Mouse (Mus musculus): ENCODE results near the gene Taf6l. TPM values are rescaled to one million over a fixed set of nuclear protein-coding genes. Genes with fewer than 3 reads are reported as not detected.
A peak's percentile ranks its signal among the peaks of the same experiment; 100 is the strongest.

Taf6l gene
- polyA plus RNA-seq, 1 experiment from 2014 or later, result 32.4 TPM

DNA sequence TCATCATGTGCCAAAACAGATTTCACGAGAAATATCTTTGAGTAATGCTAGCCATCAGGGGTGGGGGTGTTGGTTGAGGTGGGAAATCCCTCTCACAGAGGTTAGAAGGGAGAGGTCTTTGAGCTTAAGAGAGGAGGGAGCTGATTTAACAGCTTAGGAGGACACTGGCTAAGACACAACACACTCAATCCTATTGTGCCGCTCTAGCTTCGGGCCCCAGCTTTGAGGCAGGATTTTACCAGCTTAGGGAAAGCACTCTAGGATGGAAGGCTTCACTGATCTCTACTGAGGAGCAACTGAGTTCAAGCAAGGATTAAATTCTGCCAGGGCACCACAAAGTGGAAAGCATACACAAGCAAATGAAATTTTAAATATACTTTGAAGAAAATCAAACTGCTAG is 30.8 kb upstream of the Taf6l start:
- H3K4me3 ChIP-seq, result no peak overlapping the region; the same call in 1 of the 2 replicates
- no peaks in the 10 kb centered on the region for H3K9me3 ChIP-seq (replicated peaks)
- peak overlapping the region; percentile 37; the same call in 1 of the 2 replicates for H3K9ac ChIP-seq
- ATAC-seq (ENCODE audit: low FRiP score), result no peak
- H3K36me3 ChIP-seq, result peaks cover 41% of the 10 kb centered on the region
- peaks cover 34% of the 10 kb centered on the region for H3K4me1 ChIP-seq
- H3K4me2 ChIP-seq (replicated peaks), result peak overlapping the region; percentile 23
- H3K27me3 ChIP-seq, result no peaks in the 10 kb centered on the region
- H3K27ac ChIP-seq, result no peak overlapping the region
- WGBS, result 81% methylated on average over 3 of the region's 3 CpGs

DNA sequence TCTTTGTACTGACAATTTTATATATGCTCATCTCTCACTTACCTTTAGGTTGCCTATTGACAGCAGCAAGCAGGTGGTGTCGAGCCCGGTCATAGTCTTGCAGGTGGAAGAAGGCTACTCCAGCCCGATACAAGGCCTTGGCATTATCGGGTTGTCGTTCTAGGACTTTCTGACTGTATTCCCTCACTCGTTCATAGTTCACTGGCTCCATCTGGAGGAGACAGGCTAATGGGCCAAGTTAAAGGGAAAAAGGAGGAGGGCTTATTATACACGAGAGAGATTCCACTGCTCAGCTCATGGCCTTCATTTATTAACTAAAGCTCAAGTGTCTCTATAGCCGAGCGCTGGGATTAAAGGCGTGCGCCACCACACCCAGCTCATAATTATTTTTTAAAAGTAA is 29.6 kb upstream of the Taf6l start:
- peaks cover 28% of the 10 kb centered on the region for H3K4me1 ChIP-seq
- H3K4me3 ChIP-seq, result no peak overlapping the region
- no peaks in the 10 kb centered on the region for H3K9me3 ChIP-seq (replicated peaks)
- H3K27me3 ChIP-seq, result no peaks in the 10 kb centered on the region
- no peak overlapping the region for H3K4me2 ChIP-seq (replicated peaks)
- 81% methylated on average over 11 of the region's 11 CpGs for WGBS
- peaks cover 49% of the 10 kb centered on the region for H3K36me3 ChIP-seq
- no peak for ATAC-seq (ENCODE audit: low FRiP score)
- H3K27ac ChIP-seq, result no peak overlapping the region
- H3K9ac ChIP-seq, result no peak overlapping the region

DNA sequence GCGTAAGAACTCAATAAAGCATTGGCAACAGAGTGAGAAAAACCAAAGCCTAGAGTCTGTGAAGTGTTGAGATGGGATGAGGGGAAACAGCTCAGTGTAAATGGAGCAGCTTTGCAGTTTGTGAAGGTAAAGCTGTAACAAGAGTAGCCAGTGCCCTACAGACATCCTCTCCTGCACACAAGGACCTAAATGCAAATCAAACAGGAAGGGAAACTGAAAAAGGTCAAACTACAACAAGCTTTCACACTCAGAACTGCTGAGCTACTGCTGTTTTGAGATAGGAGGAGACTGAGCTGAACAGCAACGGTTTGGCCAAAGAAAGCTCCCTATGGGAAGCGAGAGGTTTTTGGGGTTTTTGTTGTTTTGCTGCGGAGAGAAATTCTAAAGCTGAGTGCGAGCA is 20.6 kb upstream of the Taf6l start:
- H3K4me1 ChIP-seq, result peaks cover 10% of the 10 kb centered on the region
- H3K36me3 ChIP-seq, result peaks cover 69% of the 10 kb centered on the region
- WGBS, result 97% methylated on average over 5 of the region's 5 CpGs
- no peak for ATAC-seq (ENCODE audit: low FRiP score)
- no peak overlapping the region for H3K27ac ChIP-seq
- no peak overlapping the region for H3K9ac ChIP-seq
- no peaks in the 10 kb centered on the region for H3K9me3 ChIP-seq (replicated peaks)
- no peak overlapping the region for H3K4me3 ChIP-seq
- no peak overlapping the region for H3K4me2 ChIP-seq (replicated peaks)
- no peaks in the 10 kb centered on the region for H3K27me3 ChIP-seq

DNA sequence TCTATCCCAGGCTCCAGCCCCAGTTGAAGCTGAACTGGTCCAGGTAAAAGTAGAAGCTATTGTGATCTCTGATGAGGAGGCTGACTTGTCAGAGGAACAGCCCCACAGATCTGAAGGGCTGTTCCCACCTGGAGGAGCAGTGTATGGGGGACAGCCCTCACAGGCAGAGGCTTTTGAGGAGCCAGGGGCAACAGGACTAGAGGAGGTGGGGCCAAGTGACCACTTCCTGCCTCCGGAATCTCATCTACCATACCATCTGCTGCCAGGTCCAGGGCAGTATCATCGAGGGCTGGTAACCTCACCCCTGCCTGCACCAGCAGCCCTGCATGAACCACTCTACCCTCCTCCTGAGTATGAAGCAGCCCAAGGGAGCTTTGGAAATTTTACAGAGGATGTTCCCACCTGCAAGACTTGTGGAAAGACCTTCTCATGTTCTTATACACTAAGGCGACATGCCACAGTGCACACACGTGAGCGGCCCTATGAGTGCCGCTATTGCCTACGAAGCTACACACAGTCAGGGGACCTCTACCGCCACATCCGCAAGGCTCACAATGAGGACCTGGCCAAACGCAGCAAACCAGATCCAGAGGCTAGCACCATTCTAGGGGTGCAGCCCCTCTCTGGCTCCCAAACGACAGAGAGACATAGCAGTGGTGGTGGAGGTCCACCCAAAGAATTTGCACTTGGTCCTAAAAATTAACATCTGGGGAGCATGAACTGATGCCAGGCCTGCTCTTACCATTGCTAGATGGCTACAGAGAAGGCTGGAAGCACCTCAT is 17.9 kb upstream of the Taf6l start:
- no peaks in the 10 kb centered on the region for H3K27me3 ChIP-seq
- H3K36me3 ChIP-seq, result peaks cover 49% of the 10 kb centered on the region
- no peak overlapping the region for H3K9ac ChIP-seq
- H3K27ac ChIP-seq, result no peak overlapping the region
- peaks cover 14% of the 10 kb centered on the region for H3K4me1 ChIP-seq
- H3K4me2 ChIP-seq (replicated peaks), result no peak overlapping the region
- WGBS, result 93% methylated on average over 11 of the region's 11 CpGs
- H3K4me3 ChIP-seq, result no peak overlapping the region
- no peaks in the 10 kb centered on the region for H3K9me3 ChIP-seq (replicated peaks)
- no peak for ATAC-seq (ENCODE audit: low FRiP score)

DNA sequence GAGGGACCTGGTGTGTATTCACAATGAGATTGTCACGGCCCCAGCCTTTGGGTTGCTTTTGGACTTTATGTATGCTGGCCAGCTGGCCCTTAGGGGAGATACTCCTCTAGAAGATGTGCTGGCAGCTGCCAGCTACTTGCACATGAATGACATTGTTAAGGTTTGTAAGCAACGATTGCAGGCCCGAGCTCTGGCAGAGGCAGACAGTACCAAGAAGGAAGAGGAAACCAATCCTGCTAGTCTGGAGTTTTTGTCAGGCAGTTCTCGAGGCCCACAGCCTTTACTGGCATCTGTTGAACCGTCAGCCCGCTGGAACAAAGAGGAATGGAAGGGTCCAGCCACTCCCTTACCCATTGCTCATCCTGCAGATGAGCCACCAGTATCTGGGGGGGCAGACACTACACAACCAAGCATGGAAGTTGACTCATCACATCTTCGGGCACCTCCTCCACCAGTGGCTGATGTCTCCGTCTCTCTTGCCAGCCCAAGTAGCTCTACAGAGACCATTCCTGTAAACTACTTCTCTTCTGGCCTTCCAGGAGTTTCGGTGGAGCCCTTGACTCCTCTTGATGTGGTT is 17.1 kb upstream of the Taf6l start:
- 86% methylated on average over 9 of the region's 9 CpGs for WGBS
- peak overlapping the region; percentile 37; the same call in 1 of the 2 replicates for H3K27ac ChIP-seq
- H3K27me3 ChIP-seq, result no peaks in the 10 kb centered on the region
- H3K9me3 ChIP-seq (replicated peaks), result no peaks in the 10 kb centered on the region
- H3K4me3 ChIP-seq, result peak overlapping the region; percentile 58
- H3K36me3 ChIP-seq, result peaks cover 44% of the 10 kb centered on the region
- H3K9ac ChIP-seq, result no peak overlapping the region
- no peak for ATAC-seq (ENCODE audit: low FRiP score)
- peak overlapping the region; percentile 65 for H3K4me2 ChIP-seq (replicated peaks)
- H3K4me1 ChIP-seq, result peaks cover 14% of the 10 kb centered on the region

DNA sequence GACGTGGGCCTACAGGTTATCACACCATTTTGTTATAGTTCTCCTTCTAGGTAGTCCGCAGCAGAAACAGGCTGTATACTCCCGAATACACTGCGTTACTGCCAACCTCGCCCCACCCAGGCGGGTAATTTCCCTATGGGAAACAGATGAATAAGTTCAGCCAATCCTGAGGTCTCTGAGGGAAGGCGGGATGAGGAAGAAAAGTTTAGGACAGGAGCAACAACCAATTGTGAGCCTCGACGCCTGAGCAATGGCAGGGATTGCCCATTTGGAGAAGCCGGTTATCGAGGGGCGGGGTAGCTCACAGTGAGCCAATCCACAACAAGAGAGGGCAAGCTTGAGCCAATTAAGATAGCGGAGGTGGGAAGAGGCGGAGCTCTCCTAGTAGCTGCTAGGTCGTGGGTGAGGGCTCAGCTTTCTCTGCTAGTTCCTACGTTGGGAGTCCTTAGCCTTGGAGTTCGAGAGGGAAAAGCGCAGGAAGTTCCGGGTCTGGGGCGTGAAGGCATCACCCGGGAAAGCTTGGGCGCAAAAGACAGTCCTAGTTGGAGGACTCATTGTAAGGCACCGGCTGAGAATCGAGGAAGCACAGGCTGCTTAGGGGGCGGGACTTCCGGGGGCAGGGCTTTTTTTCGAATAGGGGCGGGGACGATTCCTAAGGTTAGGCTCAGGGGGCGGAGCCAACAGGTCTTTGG is 16.1 kb upstream of the Taf6l start, which contains the start of gene Zbtb3:
Gene Zbtb3, plus strand, starts transcription at position 426 of the 692 bp plus-strand sequence.
- Histone ChIP-seq H3K4me1 (peaks cover 21% of the 10 kb centered on the region), H3K27ac (peak within 1 kb of the TSS; percentile 88), H3K9ac (peak within 1 kb of the TSS; percentile 65), H3K9me3 (replicated peaks) (no peaks in the 10 kb centered on the region), H3K36me3 (peaks cover 34% of the 10 kb centered on the region), H3K4me3 (peak within 1 kb of the TSS; percentile 58), H3K4me2 (replicated peaks) (peak within 1 kb of the TSS; percentile 65), H3K27me3 (no peaks in the 10 kb centered on the region)
- ATAC-seq (ENCODE audit: low FRiP score), result peak; percentile 99
- 0% methylated on average over 30 of the region's 30 CpGs for WGBS

DNA sequence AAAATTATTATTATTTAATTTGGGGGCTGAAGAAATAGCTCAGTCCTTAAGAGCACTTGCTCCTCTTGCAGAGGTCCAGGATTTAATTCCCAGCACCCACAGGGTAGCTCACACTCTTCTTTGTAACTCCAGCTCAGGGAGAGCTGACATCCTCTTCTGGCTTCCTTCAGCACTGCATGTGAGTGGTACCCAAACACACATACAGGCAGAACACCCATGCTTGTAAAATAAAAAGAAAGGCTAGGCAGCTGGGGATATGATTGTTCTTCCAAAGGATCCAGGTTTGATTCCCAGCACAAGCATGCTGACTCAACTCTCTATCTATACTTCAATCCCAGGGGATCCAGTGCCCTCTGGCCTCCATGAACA is 12.7 kb upstream of the Taf6l start:
- no peak overlapping the region for H3K9ac ChIP-seq
- no peaks in the 10 kb centered on the region for H3K9me3 ChIP-seq (replicated peaks)
- no peak overlapping the region for H3K27ac ChIP-seq
- no peak for ATAC-seq (ENCODE audit: low FRiP score)
- H3K4me2 ChIP-seq (replicated peaks), result peak overlapping the region; percentile 94; the same call in 1 of the 2 replicates
- H3K36me3 ChIP-seq, result peaks cover 23% of the 10 kb centered on the region
- no peak overlapping the region for H3K4me3 ChIP-seq
- H3K27me3 ChIP-seq, result no peaks in the 10 kb centered on the region
- H3K4me1 ChIP-seq, result peaks cover 24% of the 10 kb centered on the region

DNA sequence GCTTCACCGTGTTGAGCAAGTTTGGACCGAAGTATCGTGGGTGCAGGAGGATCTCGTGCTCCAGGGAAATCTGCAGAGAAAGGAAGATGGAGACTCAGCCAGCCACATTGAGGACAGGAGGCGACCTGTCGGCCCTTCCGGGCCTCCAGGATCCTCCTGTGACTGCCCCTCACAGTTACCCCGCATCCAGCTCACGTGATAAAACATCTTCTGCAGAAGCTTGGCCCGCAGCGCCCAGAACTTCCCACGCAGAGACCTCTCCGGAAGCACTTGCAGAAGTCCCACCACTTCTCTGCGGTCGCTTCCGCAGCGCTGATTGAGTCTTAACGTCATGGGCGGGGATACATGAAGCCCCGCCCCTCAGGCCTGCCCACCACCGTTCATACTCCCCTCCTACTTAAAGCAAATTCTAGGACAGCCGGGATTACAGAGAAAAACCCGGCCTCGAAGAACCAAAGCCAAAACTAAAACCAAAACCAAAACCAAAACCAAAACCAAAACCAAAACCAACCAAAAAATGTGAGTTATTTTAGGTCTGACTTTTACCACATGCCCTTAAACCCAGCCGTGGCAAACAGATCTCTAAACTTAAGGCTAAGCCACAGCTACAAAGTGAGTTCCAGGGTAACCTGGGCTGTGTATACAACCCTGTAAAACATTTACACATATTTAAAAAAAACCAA is 12.2 kb upstream of the Taf6l start, which contains the start of gene Polr2g:
Gene Polr2g, minus strand, starts transcription at position 314 of the 683 bp plus-strand sequence.
- H3K9me3 ChIP-seq (replicated peaks), result no peaks in the 10 kb centered on the region
- 2% methylated on average over 25 of the region's 25 CpGs for WGBS
- H3K4me2 ChIP-seq (replicated peaks), result peak within 1 kb of the TSS; percentile 94
- peaks cover 23% of the 10 kb centered on the region for H3K36me3 ChIP-seq
- no peaks in the 10 kb centered on the region for H3K27me3 ChIP-seq
- H3K27ac ChIP-seq, result peak within 1 kb of the TSS; percentile 75
- ATAC-seq (ENCODE audit: low FRiP score), result peak; percentile 69
- peaks cover 22% of the 10 kb centered on the region for H3K4me1 ChIP-seq
- H3K9ac ChIP-seq, result peak within 1 kb of the TSS; percentile 87
- H3K4me3 ChIP-seq, result peak within 1 kb of the TSS; percentile 80

DNA sequence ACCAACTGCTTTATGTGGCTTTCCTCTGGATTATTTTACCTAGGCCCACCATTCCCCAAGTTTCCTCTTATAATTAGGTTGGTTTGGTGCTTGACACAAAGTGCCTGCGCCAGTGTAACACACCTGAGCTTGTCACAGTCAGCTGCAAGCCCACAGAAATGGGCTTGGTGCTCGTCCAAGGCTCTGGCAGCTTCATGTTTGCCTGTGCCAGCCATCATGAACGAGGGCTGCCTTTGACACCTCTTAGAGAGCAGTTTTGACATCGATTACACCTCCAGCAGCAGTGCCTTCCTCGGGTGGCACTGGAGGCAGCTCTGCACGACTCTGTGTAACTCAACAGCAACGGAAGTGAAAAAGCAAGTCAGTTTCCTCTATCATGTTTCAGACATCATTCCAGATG is 4.0 kb upstream of the Taf6l start:
- H3K36me3 ChIP-seq, result peaks cover 33% of the 10 kb centered on the region
- no peak overlapping the region for H3K9ac ChIP-seq
- ATAC-seq (ENCODE audit: low FRiP score), result no peak
- peaks cover 14% of the 10 kb centered on the region for H3K4me1 ChIP-seq
- no peaks in the 10 kb centered on the region for H3K9me3 ChIP-seq (replicated peaks)
- H3K4me2 ChIP-seq (replicated peaks), result no peak overlapping the region
- H3K27me3 ChIP-seq, result no peaks in the 10 kb centered on the region
- H3K4me3 ChIP-seq, result no peak overlapping the region
- 87% methylated on average over 7 of the region's 7 CpGs for WGBS
- no peak overlapping the region for H3K27ac ChIP-seq

DNA sequence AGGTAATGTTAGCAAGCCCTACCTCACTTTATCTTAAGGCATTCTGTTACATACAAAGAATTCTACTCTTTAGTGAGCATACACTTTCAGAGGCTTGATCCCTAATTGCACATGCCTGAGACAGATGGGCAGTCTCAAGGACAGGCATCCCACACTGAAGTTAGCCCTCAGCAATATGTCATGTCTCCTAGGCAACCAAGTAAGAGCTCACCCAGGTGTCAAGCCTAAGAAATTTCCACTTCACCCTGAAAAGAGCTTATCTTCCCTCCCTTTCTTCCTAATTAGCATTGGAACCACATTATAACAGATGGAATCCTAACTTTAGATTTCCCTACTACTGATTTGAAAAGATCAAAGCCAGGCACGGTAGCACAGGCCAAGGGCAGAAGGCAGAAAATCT is 3.0 kb upstream of the Taf6l start:
- Histone ChIP-seq H3K4me1 (peaks cover 15% of the 10 kb centered on the region), H3K27me3 (no peaks in the 10 kb centered on the region), H3K9ac (no peak overlapping the region), H3K27ac (peak overlapping the region; percentile 24), H3K4me2 (replicated peaks) (no peak overlapping the region), H3K4me3 (no peak overlapping the region), H3K9me3 (replicated peaks) (no peaks in the 10 kb centered on the region), H3K36me3 (peaks cover 25% of the 10 kb centered on the region)
- ATAC-seq (ENCODE audit: low FRiP score), result no peak
- whole genome bisulfite sequencing, result 62% methylated on average over 1 of the region's 1 CpGs

DNA sequence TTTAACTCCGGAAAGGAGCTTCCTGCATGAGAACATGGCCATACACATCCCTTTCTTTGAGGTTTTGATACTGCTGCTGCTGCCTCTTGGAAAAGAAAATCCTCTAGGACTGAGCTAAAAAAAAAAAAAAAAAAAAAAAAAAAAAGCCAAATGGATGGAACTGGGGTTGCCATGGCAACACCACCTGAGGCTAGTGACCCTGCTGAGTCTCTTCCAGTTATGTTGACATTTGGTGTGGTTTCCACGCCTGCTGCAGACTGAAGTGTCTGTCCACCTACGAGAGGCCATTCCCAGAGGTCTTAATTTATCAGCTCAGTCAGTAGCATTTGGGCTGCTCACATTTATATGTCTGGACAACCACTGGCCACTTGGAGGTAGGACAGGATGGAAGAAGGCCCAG is 2.3 kb upstream of the Taf6l start:
- 0 out of 2 replicates have a peak overlapping the region, but pooled peaks have one; percentile 19 for H3K9ac ChIP-seq
- no peaks in the 10 kb centered on the region for H3K27me3 ChIP-seq
- no peak overlapping the region for H3K4me3 ChIP-seq
- H3K9me3 ChIP-seq (replicated peaks), result no peaks in the 10 kb centered on the region
- H3K4me2 ChIP-seq (replicated peaks), result no peak overlapping the region
- WGBS, result 23% methylated on average over 3 of the region's 3 CpGs
- peaks cover 23% of the 10 kb centered on the region for H3K36me3 ChIP-seq
- peaks cover 15% of the 10 kb centered on the region for H3K4me1 ChIP-seq
- peak overlapping the region; percentile 24 for H3K27ac ChIP-seq
- ATAC-seq (ENCODE audit: low FRiP score), result no peak

DNA sequence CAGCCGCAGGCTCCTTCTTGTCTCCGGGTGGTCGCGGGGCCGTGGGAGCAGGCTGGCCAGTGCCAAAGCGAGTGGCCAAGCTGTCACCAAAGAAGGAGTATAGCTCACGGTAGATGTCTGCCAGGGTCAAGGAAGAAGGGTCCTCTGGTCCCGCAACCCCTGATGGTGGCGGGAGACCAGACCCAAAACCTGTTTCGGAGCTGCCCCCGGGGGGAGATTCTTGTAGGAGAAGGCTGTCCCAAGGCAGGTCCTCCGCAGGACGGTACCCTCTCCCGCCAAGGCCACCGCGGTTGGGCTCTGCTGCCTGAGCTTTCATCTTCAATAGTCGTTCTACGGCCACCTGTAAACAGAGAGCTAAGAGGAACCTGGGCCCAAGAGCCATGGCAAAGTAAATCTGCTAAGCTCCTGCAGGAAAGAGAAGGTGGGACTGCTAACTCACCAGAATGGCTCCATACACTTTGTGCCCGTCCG is 11.2 kb downstream of the Taf6l start:
- H3K36me3 ChIP-seq, result peaks cover 29% of the 10 kb centered on the region
- peak overlapping the region; percentile 99 for H3K27ac ChIP-seq
- peaks cover 32% of the 10 kb centered on the region for H3K4me1 ChIP-seq
- H3K4me2 ChIP-seq (replicated peaks), result peak overlapping the region; percentile 98
- peak; percentile 43 for ATAC-seq (ENCODE audit: low FRiP score)
- H3K4me3 ChIP-seq, result peak overlapping the region; percentile 75
- H3K9me3 ChIP-seq (replicated peaks), result no peaks in the 10 kb centered on the region
- H3K9ac ChIP-seq, result peak overlapping the region; percentile 94
- WGBS, result 7% methylated on average over 19 of the region's 20 CpGs
- no peaks in the 10 kb centered on the region for H3K27me3 ChIP-seq

All from hindbrain, embryonic 12.5 days (tissue).